Mouse (Mus musculus) lung, postnatal 0 days (tissue): ENCODE results near the gene Irf2.

Experiments
- CTCF ChIP-seq: IDR thresholded peaks from 2 replicates; pipeline ENCODE4 v1.5.1; 2016; ENCODE audit warnings: antibody characterized with exemption, mild to moderate bottlenecking
- EP300 ChIP-seq: IDR thresholded peaks from 2 replicates; pipeline ENCODE4 v1.6.1; 2016; ENCODE audit warnings: antibody characterized with exemption, mild to moderate bottlenecking, control low read depth

- TF ChIP-seq CTCF (no peak), EP300 (no peak)
Observed at GRCm38 (mm10) chr8:46770905-46771516, 31.5 kb downstream of the Irf2 start.
